Mouse (Mus musculus): Measurements from ENCODE around the gene Sh3kbp1. TPM values are rescaled to one million over a fixed set of nuclear protein-coding genes. Genes with fewer than 3 reads are reported as not detected.

Gene Sh3kbp1
- total and polyA plus RNA-seq, 3 experiments, result 18.6 to 37.7 TPM; not detected in 1

- TF ChIP-seq USF2 (IDR thresholded peaks at IDR 0.05; ENCODE audit: borderline replicate concordance in 1 of 2, insufficient read depth in 1 of 2, low read depth in 1 of 2, low read length in 2 of 2) (0 out of 4 replicates have a peak, but pooled peaks of 1 of the 2 experiments have one; percentile 29), ZKSCAN1 (IDR thresholded peaks at IDR 0.05; ENCODE audit: low read depth, low read length) (no peak)
Measured at GRCm38 (mm10) chrX:159638500-159639227, 11.6 kb downstream of the Sh3kbp1 start (continued).

GRCm38 (mm10) chrX:159639991-159640390 is 12.9 kb downstream of the Sh3kbp1 start:
- H3K27me3 ChIP-seq (ENCODE audit: control insufficient read depth in 1 of 2, insufficient read depth in 2 of 2, low read length in 2 of 2), result no peaks in the 10 kb centered on the region
- peaks cover 0 to 31% of the 10 kb centered on the region in 2 experiments; a peak in 2 of 4 replicates for H3K36me3 ChIP-seq (ENCODE audit: control insufficient read depth in 1 of 2, insufficient read depth in 2 of 2, low read length in 2 of 2)
- TF ChIP-seq TAL1 (IDR thresholded peaks at IDR 0.05; ENCODE audit: low read length), result peak; percentile 27
- TF ChIP-seq USF1 (IDR thresholded peaks at IDR 0.05; ENCODE audit: low read depth, low read length), result peak; percentile 90
- peak; percentile 70 for TF ChIP-seq MXI1 (IDR thresholded peaks at IDR 0.05; ENCODE audit: low read depth, low read length)
- TF ChIP-seq KAT2A (conservative IDR thresholded peaks at IDR 0.05; ENCODE audit: low read depth, low read length), result no peak
- TF ChIP-seq GATA1 (IDR thresholded peaks at IDR 0.05; ENCODE audit: low read depth, low read length), result peak; percentile 84
- TF ChIP-seq ZNF384 (IDR thresholded peaks at IDR 0.05; ENCODE audit: low read depth, low read length), result peak; percentile 92
- TF ChIP-seq POLR2AphosphoS5 (IDR thresholded peaks at IDR 0.05; ENCODE audit: borderline replicate concordance, low read depth, low read length), result no peak
- TF ChIP-seq ELF1 (IDR thresholded peaks at IDR 0.05; ENCODE audit: low read depth, low read length), result 0 out of 2 replicates have a peak, but pooled peaks have one; percentile 27
- TF ChIP-seq MAZ (IDR thresholded peaks at IDR 0.05; ENCODE audit: low read depth, low read length), result 0 out of 2 replicates have a peak, but pooled peaks have one; percentile 29
- peak; percentile 65 to 86; a peak in 3 of 4 replicates for TF ChIP-seq EP300 (IDR thresholded peaks at IDR 0.05; ENCODE audit: low read depth in 1 of 2, low read length in 2 of 2)
- TF ChIP-seq SIN3A (IDR thresholded peaks at IDR 0.05; ENCODE audit: low read length), result peak; percentile 57
- no peak for TF ChIP-seq JUND (IDR thresholded peaks at IDR 0.05; ENCODE audit: low read depth, low read length)
- TF ChIP-seq CTCF (IDR thresholded peaks at IDR 0.05 in 2 of 3, conservative IDR thresholded peaks at IDR 0.05 in 1 of 3; ENCODE audit: control insufficient read depth in 1 of 3, insufficient read depth in 1 of 3, low read depth in 2 of 3, low read length in 3 of 3, poor library complexity in 1 of 3, severe bottlenecking in 1 of 3), result no peak
- TF ChIP-seq TCF12 (IDR thresholded peaks at IDR 0.05; ENCODE audit: low read depth, low read length), result peak; percentile 87
- peak; percentile 79 for TF ChIP-seq ETS1 (IDR thresholded peaks at IDR 0.05; ENCODE audit: low read depth, low read length)
- TF ChIP-seq E2F4 (IDR thresholded peaks at IDR 0.05; ENCODE audit: borderline replicate concordance, low read depth, low read length), result no peak
- TF ChIP-seq MAX (IDR thresholded peaks at IDR 0.05; ENCODE audit: low read length), result peak; percentile 66
- no peak for TF ChIP-seq POLR2AphosphoS2 (IDR thresholded peaks at IDR 0.05; ENCODE audit: low read length)
- TF ChIP-seq RCOR1 (IDR thresholded peaks at IDR 0.05; ENCODE audit: low read depth, low read length), result peak; percentile 76; the same call in 1 of the 2 replicates
- TF ChIP-seq USF2 (IDR thresholded peaks at IDR 0.05; ENCODE audit: borderline replicate concordance in 1 of 2, insufficient read depth in 1 of 2, low read depth in 1 of 2, low read length in 2 of 2), result peak in 1 of 2 experiments; percentile 56; a peak in 1 of 4 replicates
- TF ChIP-seq BHLHE40 (IDR thresholded peaks at IDR 0.05; ENCODE audit: borderline replicate concordance, low read depth, low read length), result peak; percentile 86; the same call in 1 of the 2 replicates
- TF ChIP-seq NELFE (IDR thresholded peaks at IDR 0.05; ENCODE audit: low read depth, low read length), result no peak
- TF ChIP-seq ZC3H11A (IDR thresholded peaks at IDR 0.05; ENCODE audit: low read depth, low read length), result no peak
- no peak for TF ChIP-seq CHD1 (IDR thresholded peaks at IDR 0.05; ENCODE audit: low read depth, low read length)
- peak; percentile 64; the same call in 1 of the 2 replicates for TF ChIP-seq MYC (IDR thresholded peaks at IDR 0.05; ENCODE audit: low read depth, low read length)
- no peak overlapping the region for H3K9ac ChIP-seq (ENCODE audit: control insufficient read depth, low read depth, low read length, poor library complexity, severe bottlenecking)
- H3K27ac ChIP-seq (ENCODE audit: control insufficient read depth, low read depth, low read length), result peak overlapping the region; percentile 67
- no peaks in the 10 kb centered on the region for H3K79me2 ChIP-seq (ENCODE audit: control insufficient read depth, insufficient read depth, low read length, poor library complexity)
- no peaks in the 10 kb centered on the region for H3K9me3 ChIP-seq (replicated peaks; ENCODE audit: insufficient read depth, low read length)
- peaks cover 25 to 40% of the 10 kb centered on the region in 2 experiments for H3K4me1 ChIP-seq (ENCODE audit: control insufficient read depth in 1 of 2, insufficient read depth in 2 of 2, low read length in 2 of 2)
- H3K4me3 ChIP-seq (ENCODE audit: control insufficient read depth in 1 of 2, insufficient read depth in 1 of 2, low read depth in 2 of 2, low read length in 2 of 2), result no peak overlapping the region
- peak; percentile 33 for DNase-seq (ENCODE audit: low read depth, low spot score)
